ENCODE assay signal across 7 mouse cellular contexts in the genomic region with DNA sequence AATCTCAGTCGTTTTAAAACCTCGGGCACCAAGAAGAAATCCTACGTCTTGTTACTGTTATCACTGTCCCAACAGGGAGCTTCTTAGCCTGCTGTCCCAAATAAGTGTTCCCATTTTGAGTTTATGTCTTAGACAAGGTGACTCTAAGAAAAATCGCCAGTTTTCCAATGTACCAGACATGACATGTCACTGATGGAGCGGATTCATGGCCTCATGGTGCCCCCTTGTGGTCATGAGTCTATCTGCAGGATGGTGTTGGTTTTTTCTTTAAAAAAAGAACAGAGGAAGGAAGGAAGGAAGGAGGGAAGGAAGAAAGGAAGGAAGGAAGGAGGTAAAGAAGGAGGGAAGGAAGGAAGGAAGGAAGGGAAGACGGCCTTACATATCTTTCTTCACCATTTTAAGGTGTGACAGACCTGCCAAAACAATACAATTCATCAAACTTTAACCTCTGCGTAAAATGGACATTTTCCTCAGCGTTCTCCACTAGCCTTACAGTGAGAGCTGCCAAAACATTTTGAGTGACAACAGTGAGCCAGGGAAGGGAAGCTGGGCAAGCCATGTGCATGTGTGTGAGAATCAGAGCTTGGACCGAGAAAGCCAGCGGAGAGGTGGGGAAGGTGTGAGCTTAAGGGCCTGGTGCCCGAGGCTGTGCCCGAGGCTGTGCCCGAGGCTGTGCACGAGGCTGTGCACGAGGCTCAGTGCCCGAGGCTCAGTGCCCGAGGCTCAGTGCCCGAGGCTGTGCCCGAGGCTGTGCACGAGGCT. TPM values are rescaled to one million over a fixed set of nuclear protein-coding genes. Genes with fewer than 3 reads are reported as not detected.
DNase-seq lines count a peak whose midpoint lies in the region; ATAC-seq and TF ChIP-seq lines count a peak whose summit lies in the region.

No protein-coding gene starts in this region.

- no peaks in the 10 kb centered on the region for H3K79me2 ChIP-seq in liver, adult 2 months (ENCODE audit: control insufficient read depth, insufficient read depth, low read length)

- H3K36me3 ChIP-seq in embryonic facial prominence, embryonic 10.5 days (replicated peaks), result no peaks in the 10 kb centered on the region
- H3K36me3 ChIP-seq in hindbrain, postnatal 0 days (ENCODE audit: insufficient read depth, low read length), result no peaks in the 10 kb centered on the region
- no peaks in the 10 kb centered on the region for H3K36me3 ChIP-seq in liver, adult 2 months (ENCODE audit: control insufficient read depth, insufficient read depth, low read length)

- no peak overlapping the region for H3K27ac ChIP-seq in embryonic facial prominence, embryonic 10.5 days (replicated peaks)
- no peak overlapping the region for H3K27ac ChIP-seq in hindbrain, postnatal 0 days
- H3K27ac ChIP-seq in liver, adult 2 months (replicated peaks; ENCODE audit: insufficient read depth, low read depth, low read length), result no peak overlapping the region

- no peak for TF ChIP-seq POLR2A in liver, adult 2 months (IDR thresholded peaks at IDR 0.05; ENCODE audit: extremely low read depth, insufficient read depth, low read length)

- H3K27me3 ChIP-seq in embryonic facial prominence, embryonic 10.5 days (replicated peaks; ENCODE audit: low read depth, poor library complexity, severe bottlenecking), result peaks cover 18% of the 10 kb centered on the region
- no peaks in the 10 kb centered on the region for H3K27me3 ChIP-seq in hindbrain, postnatal 0 days (ENCODE audit: insufficient read depth, low read length)
- H3K27me3 ChIP-seq in liver, adult 2 months (ENCODE audit: control insufficient read depth, insufficient read depth, low read length), result no peaks in the 10 kb centered on the region

- no peak overlapping the region for H3K4me3 ChIP-seq in embryonic facial prominence, embryonic 10.5 days
- no peak overlapping the region for H3K4me3 ChIP-seq in hindbrain, postnatal 0 days (ENCODE audit: low read length)
- no peak overlapping the region for H3K4me3 ChIP-seq in liver, adult 2 months (ENCODE audit: insufficient read depth, low read depth, low read length)

- no peaks in the 10 kb centered on the region for H3K9me3 ChIP-seq in embryonic facial prominence, embryonic 10.5 days
- H3K9me3 ChIP-seq in hindbrain, postnatal 0 days (ENCODE audit: low read length), result no peaks in the 10 kb centered on the region

- peak; percentile 96 for TF ChIP-seq CTCF in hindbrain, postnatal 0 days (IDR thresholded peaks at IDR 0.05; ENCODE audit: low read depth)
- peak; percentile 67; the same call in 1 of the 2 replicates for TF ChIP-seq CTCF in liver, adult 2 months (IDR thresholded peaks at IDR 0.05; ENCODE audit: low read depth, low read length)

- H3K4me1 ChIP-seq in embryonic facial prominence, embryonic 10.5 days, result no peaks in the 10 kb centered on the region
- no peaks in the 10 kb centered on the region for H3K4me1 ChIP-seq in hindbrain, postnatal 0 days (ENCODE audit: insufficient read depth, low read length)
- H3K4me1 ChIP-seq in liver, adult 2 months (ENCODE audit: control insufficient read depth, insufficient read depth, low read length), result no peaks in the 10 kb centered on the region

- no peak overlapping the region for H3K4me2 ChIP-seq in hindbrain, postnatal 0 days (ENCODE audit: low read depth, low read length)

- DNase-seq in A20 (ENCODE audit: low read depth, low spot score), result peak; percentile 51
- peak; percentile 63 for DNase-seq in CD4-positive helper T cell, adult 2 months (ENCODE audit: low read depth, low spot score)
- peak; percentile 60 to 76 for DNase-seq in adrenal gland, postnatal 36 days
- peak; percentile 70 for DNase-seq in embryonic facial prominence, embryonic 10.5 days (ENCODE audit: low spot score)
- DNase-seq in hindbrain, postnatal 0 days (ENCODE audit: low spot score), result peak; percentile 90
- peak; percentile 48 for DNase-seq in liver, adult 2 months (ENCODE audit: extremely low read depth, low read depth, low spot score)

- H3K9ac ChIP-seq in hindbrain, postnatal 0 days (replicated peaks; ENCODE audit: low read length), result no peak overlapping the region
- no peak overlapping the region for H3K9ac ChIP-seq in liver, adult 2 months (ENCODE audit: low read depth, low read length)

- ATAC-seq in hindbrain, postnatal 0 days, result peak; percentile 50; the same call in 1 of the 2 replicates
- peak; percentile 34; the same call in 1 of the 2 replicates for ATAC-seq in neutrophil, adult 5-6 weeks (ENCODE audit: extremely low read depth, insufficient number of reproducible peaks, low FRiP score, poor library complexity, severe bottlenecking)

- WGBS in embryonic facial prominence, embryonic 10.5 days, result 74% methylated on average over 20 of the region's 20 CpGs
- 74% methylated on average over 20 of the region's 20 CpGs for WGBS in hindbrain, postnatal 0 days
- WGBS in liver, adult 2 months, result 65% methylated on average over 20 of the region's 20 CpGs

RNA-seq across cellular contexts. Expression of a gene that starts 42.6 kb away (rescaled TPM):
- total RNA-seq in adrenal gland, postnatal 36 days (2021), result 10 to 100 TPM; 70.5 to 87.0 TPM
- polyA plus RNA-seq in embryonic facial prominence, embryonic 10.5 days (2016; fragmentation: Nextera tagmentation; extraction: Ambion mirVana), result 22.6 and 23.9 TPM in 2 replicates
- 23.9 and 24.5 TPM in 2 replicates for total RNA-seq in hindbrain, postnatal 0 days (2014; rRNA removed)
- polyA plus RNA-seq in hindbrain, postnatal 0 days (2015; fragmentation: Nextera tagmentation; extraction: Ambion mirVana), result 9.5 and 10.9 TPM in 2 replicates
- total RNA-seq in liver, adult 2 months (2014; rRNA removed), result 27.4 and 28.1 TPM in 2 replicates
- 8.3 and 10.6 TPM in 2 replicates for polyA plus RNA-seq in liver, adult 2 months (2012; rRNA removed)
- 92.6 and 123 TPM in 2 replicates for total RNA-seq in neutrophil, adult 5-6 weeks (2017)
